Mouse (Mus musculus): ENCODE data around the gene Knop1. TPM values are rescaled to one million over a fixed set of nuclear protein-coding genes. Genes with fewer than 3 reads are reported as not detected.

Knop1 gene
- polyA plus RNA-seq, 1 experiment from 2014 or later: 65.8 TPM

DNA sequence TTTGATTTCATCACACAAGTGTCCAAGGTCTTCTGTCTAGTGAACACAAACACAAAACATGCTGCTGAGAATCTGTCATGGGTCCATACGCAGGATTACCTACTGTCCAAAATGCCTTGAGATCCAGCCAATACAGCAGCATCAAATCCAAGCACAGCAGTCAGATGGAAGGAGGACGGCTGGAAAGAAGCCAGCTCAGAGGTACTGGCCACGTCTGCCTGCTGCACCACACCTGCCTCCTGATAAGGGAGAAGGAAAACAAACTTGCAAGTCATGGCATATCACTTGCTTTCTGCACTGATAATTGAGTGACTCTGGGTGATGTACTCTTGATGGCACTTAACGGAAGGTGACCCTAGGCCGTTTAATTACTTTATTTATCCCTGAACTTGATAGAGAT, 10.9 kb downstream of the Knop1 start:
- Histone ChIP-seq H3K4me3 (replicated peaks) (no peak overlapping the region), H3K9me3 (replicated peaks) (no peaks in the 10 kb centered on the region), H3K27me3 (replicated peaks) (no peaks in the 10 kb centered on the region), H3K4me1 (peaks cover 10% of the 10 kb centered on the region; the same call in 1 of the 2 replicates), H3K27ac (replicated peaks) (no peak overlapping the region), H3K4me2 (no peak overlapping the region), H3K36me3 (peaks cover 97% of the 10 kb centered on the region), H3K9ac (replicated peaks) (no peak overlapping the region)
- no peak for ATAC-seq (ENCODE audit: low FRiP score)
- 89% methylated on average over 5 of the region's 5 CpGs for WGBS

DNA sequence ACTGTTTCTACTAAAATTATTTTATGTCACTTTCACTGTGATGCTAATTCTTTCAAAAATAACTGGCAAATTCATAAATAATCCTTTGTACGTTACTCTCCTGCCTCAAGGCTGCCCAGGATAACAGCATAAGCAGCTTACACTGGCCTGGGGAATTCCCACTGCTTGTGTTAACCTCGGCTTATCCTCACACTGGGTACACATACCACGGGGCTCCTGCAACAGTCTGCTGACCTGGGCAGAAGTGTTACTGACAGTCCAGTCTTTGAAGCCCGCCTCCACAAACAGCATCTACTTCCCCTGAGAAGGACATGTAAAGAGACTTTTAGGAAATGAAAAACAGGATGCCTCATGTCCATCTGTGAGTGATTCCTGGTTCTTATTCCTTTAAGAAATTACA, 13.1 kb downstream of the Knop1 start:
- Histone ChIP-seq H3K9me3 (replicated peaks) (no peaks in the 10 kb centered on the region), H3K36me3 (peaks cover 97% of the 10 kb centered on the region), H3K27me3 (replicated peaks) (no peaks in the 10 kb centered on the region), H3K9ac (replicated peaks) (no peak overlapping the region), H3K4me3 (replicated peaks) (no peak overlapping the region), H3K4me2 (no peak overlapping the region), H3K4me1 (peaks cover 13% of the 10 kb centered on the region; the same call in 1 of the 2 replicates), H3K27ac (replicated peaks) (no peak overlapping the region)
- no peak for ATAC-seq (ENCODE audit: low FRiP score)
- WGBS: 74% methylated on average over 4 of the region's 4 CpGs

DNA sequence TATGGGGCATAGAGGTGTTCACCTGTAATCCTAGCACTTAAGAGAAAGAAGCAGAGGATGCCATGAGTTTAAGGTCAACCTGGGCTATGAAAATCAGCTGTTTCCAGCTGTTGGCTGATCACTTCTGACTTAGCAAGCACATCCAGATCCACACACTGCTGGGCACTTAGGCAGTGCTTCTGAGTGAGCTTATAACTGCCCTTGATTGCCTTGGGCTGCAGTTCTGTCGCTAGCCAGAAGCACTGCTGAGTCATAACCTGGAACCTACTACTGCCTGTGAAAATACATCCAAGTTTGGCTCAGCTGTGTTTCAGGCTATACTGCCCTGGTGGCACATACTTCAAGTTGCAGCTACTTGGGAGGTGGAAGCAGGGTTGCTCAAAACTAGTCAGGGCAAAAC, 14.3 kb downstream of the Knop1 start:
- Histone ChIP-seq H3K4me3 (replicated peaks) (no peak overlapping the region), H3K27me3 (replicated peaks) (no peaks in the 10 kb centered on the region), H3K36me3 (peaks cover 98% of the 10 kb centered on the region), H3K27ac (replicated peaks) (no peak overlapping the region), H3K9me3 (replicated peaks) (no peaks in the 10 kb centered on the region), H3K9ac (replicated peaks) (no peak overlapping the region), H3K4me1 (peaks cover 13% of the 10 kb centered on the region; the same call in 1 of the 2 replicates), H3K4me2 (no peak overlapping the region)
- 30% methylated on average over 1 of the region's 1 CpGs for WGBS
- ATAC-seq (ENCODE audit: low FRiP score): peak; percentile 63; the same call in 1 of the 2 replicates

DNA sequence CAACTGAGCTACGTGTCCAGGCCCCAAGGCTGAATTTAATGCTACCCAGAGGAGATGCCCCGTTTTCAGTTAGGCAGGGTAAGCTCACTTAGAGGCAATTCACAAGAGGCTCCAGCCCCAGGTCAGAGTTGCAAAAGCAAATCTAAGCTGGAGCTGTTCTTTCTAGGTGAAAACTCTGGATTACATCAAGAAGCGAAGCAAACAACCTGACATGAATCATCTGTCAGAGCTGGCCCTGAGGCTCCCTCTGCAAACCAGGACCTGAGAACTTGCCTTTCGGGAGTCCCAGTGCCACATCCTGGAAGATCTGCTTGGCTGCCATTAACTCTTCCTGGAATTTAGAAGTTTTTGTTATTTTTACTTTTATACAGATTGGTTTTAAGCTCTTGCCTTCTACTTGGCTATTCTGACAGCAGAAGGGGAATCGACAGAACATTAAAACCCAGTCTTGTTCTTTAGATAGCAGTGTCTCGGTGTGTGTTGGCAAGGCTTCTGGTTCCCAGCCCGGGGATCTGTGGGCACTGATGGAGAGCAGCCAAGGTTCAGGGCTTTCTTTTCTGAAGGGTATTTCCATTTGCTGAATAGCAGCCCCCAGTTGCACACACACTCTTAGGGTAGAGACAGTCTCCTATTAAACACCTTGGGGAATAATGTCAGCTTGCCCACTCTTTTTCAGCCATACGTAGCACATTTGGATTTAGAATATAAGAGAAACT, 14.9 kb downstream of the Knop1 start:
- H3K36me3 ChIP-seq: peaks cover 98% of the 10 kb centered on the region
- 61% methylated on average over 8 of the region's 8 CpGs for WGBS
- H3K27ac ChIP-seq (replicated peaks): peak overlapping the region; percentile 60
- no peak overlapping the region for H3K9ac ChIP-seq (replicated peaks)
- H3K4me2 ChIP-seq: no peak overlapping the region
- H3K9me3 ChIP-seq (replicated peaks): no peaks in the 10 kb centered on the region
- no peaks in the 10 kb centered on the region for H3K27me3 ChIP-seq (replicated peaks)
- ATAC-seq (ENCODE audit: low FRiP score): no peak
- no peak overlapping the region for H3K4me3 ChIP-seq (replicated peaks)
- peaks cover 13% of the 10 kb centered on the region; the same call in 1 of the 2 replicates for H3K4me1 ChIP-seq

- no peaks in the 10 kb centered on the region for H3K9me3 ChIP-seq (replicated peaks)
These were observed 18.2 kb downstream of the Knop1 start for GRCm38 (mm10) chr7:118837901-118838300.

DNA sequence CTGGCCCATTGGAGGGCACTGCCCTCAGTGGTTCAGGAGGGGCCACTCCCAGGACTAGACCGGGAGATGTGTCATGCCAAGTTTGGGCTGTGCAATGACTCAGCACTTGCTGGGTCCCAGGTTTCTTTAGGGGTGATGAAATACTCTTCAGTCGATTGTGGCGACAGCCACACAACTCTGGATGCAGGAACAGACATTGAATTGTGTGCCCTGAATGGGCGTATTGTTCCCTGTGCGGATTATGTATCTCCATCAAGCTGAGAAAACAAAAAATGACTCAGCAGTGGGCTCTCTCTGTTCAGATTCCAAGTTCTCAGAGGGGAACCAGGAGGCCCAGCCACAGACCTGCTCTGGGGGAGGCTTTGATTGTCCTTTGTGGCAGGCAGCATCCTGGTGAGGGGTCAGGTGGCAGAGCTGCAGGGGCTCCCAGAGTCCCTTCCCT, 28.1 kb downstream of the Knop1 start:
- ATAC-seq (ENCODE audit: low FRiP score): no peak
- H3K4me1 ChIP-seq: no peaks in the 10 kb centered on the region

More at GRCm38 (mm10) chr7:118837901-118838300, 18.2 kb downstream of the Knop1 start:
- Histone ChIP-seq H3K36me3 (peaks cover 96% of the 10 kb centered on the region), H3K27me3 (replicated peaks) (no peaks in the 10 kb centered on the region), H3K4me3 (replicated peaks) (no peak overlapping the region), H3K4me2 (no peak overlapping the region), H3K27ac (replicated peaks) (no peak overlapping the region), H3K9ac (replicated peaks) (no peak overlapping the region), H3K4me1 (peaks cover 13% of the 10 kb centered on the region; the same call in 1 of the 2 replicates)
- ATAC-seq (ENCODE audit: low FRiP score): no peak
- WGBS: 87% methylated on average over 5 of the region's 5 CpGs

GRCm38 (mm10) chr7:118824451-118824850, 31.6 kb downstream of the Knop1 start:
- ATAC-seq (ENCODE audit: low FRiP score): no peak
- Histone ChIP-seq H3K36me3 (peaks cover 50% of the 10 kb centered on the region), H3K4me3 (replicated peaks) (no peak overlapping the region), H3K9me3 (replicated peaks) (no peaks in the 10 kb centered on the region), H3K4me2 (no peak overlapping the region), H3K4me1 (no peaks in the 10 kb centered on the region), H3K9ac (replicated peaks) (no peak overlapping the region), H3K27ac (replicated peaks) (no peak overlapping the region), H3K27me3 (replicated peaks) (no peaks in the 10 kb centered on the region)
- WGBS: 59% methylated on average over 7 of the region's 7 CpGs

More for the DNA sequence above, 28.1 kb downstream of the Knop1 start:
- no peak overlapping the region for H3K9ac ChIP-seq (replicated peaks)
- H3K27me3 ChIP-seq (replicated peaks): no peaks in the 10 kb centered on the region
- WGBS: 43% methylated on average over 5 of the region's 5 CpGs
- no peaks in the 10 kb centered on the region for H3K9me3 ChIP-seq (replicated peaks)
- H3K36me3 ChIP-seq: peaks cover 64% of the 10 kb centered on the region
- no peak overlapping the region for H3K4me2 ChIP-seq
- H3K27ac ChIP-seq (replicated peaks): no peak overlapping the region
- H3K4me3 ChIP-seq (replicated peaks): no peak overlapping the region

GRCm38 (mm10) chr7:118821887-118822556, 34.0 kb downstream of the Knop1 start:
- Histone ChIP-seq H3K27me3 (replicated peaks) (no peaks in the 10 kb centered on the region), H3K27ac (replicated peaks) (no peak overlapping the region), H3K4me1 (no peaks in the 10 kb centered on the region), H3K4me3 (replicated peaks) (no peak overlapping the region), H3K9me3 (replicated peaks) (no peaks in the 10 kb centered on the region), H3K4me2 (no peak overlapping the region), H3K9ac (replicated peaks) (no peak overlapping the region), H3K36me3 (peaks cover 52% of the 10 kb centered on the region)
- WGBS: 89% methylated on average over 12 of the region's 12 CpGs
- ATAC-seq (ENCODE audit: low FRiP score): no peak

- Histone ChIP-seq H3K36me3 (peaks cover 45% of the 10 kb centered on the region), H3K27me3 (replicated peaks) (no peaks in the 10 kb centered on the region), H3K9ac (replicated peaks) (no peak overlapping the region), H3K27ac (replicated peaks) (no peak overlapping the region), H3K4me3 (replicated peaks) (no peak overlapping the region), H3K4me1 (no peaks in the 10 kb centered on the region), H3K9me3 (replicated peaks) (no peaks in the 10 kb centered on the region), H3K4me2 (no peak overlapping the region)
- WGBS: 66% methylated on average over 7 of the region's 7 CpGs
- ATAC-seq (ENCODE audit: low FRiP score): no peak
These were observed 34.7 kb downstream of the Knop1 start for GRCm38 (mm10) chr7:118821356-118821755.

DNA sequence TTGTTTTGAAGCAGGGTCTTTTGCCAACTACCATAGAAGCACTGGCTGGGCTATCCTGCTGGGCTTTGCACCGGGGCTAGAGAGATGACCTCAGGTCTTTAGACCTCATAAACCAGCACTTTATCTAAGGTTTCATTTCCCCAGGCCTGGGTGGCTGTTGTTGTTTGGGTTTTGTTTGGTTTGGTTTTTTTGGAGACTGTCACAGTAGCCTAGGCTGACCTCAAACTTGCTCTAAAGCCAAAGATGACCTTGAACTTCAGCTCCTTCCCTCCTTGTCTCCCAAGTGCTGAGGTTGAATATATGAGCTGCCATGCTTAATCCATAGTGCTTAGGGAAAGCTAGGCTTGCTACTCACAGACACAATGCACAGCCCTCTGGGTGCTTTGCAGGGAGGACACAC, 36.4 kb downstream of the Knop1 start:
- Histone ChIP-seq H3K4me2 (no peak overlapping the region), H3K27me3 (replicated peaks) (no peaks in the 10 kb centered on the region), H3K4me1 (no peaks in the 10 kb centered on the region), H3K4me3 (replicated peaks) (no peak overlapping the region), H3K9me3 (replicated peaks) (no peaks in the 10 kb centered on the region), H3K36me3 (peaks cover 40% of the 10 kb centered on the region), H3K9ac (replicated peaks) (no peak overlapping the region), H3K27ac (replicated peaks) (no peak overlapping the region)
- WGBS: 65% methylated on average over 1 of the region's 1 CpGs
- no peak for ATAC-seq (ENCODE audit: low FRiP score)

- Histone ChIP-seq H3K36me3 (peaks cover 50% of the 10 kb centered on the region), H3K4me2 (no peak overlapping the region), H3K4me1 (no peaks in the 10 kb centered on the region), H3K27ac (replicated peaks) (no peak overlapping the region), H3K4me3 (replicated peaks) (no peak overlapping the region), H3K9me3 (replicated peaks) (no peaks in the 10 kb centered on the region), H3K9ac (replicated peaks) (no peak overlapping the region), H3K27me3 (replicated peaks) (no peaks in the 10 kb centered on the region)
- WGBS: 90% methylated on average over 7 of the region's 7 CpGs
- no peak for ATAC-seq (ENCODE audit: low FRiP score)
These were observed 38.3 kb downstream of the Knop1 start for GRCm38 (mm10) chr7:118817741-118818140.

GRCm38 (mm10) chr7:118816275-118816674, 39.8 kb downstream of the Knop1 start:
- H3K36me3 ChIP-seq: peaks cover 56% of the 10 kb centered on the region
- no peak overlapping the region for H3K9ac ChIP-seq (replicated peaks)
- no peak overlapping the region for H3K4me2 ChIP-seq
- H3K9me3 ChIP-seq (replicated peaks): no peaks in the 10 kb centered on the region
- no peak overlapping the region for H3K27ac ChIP-seq (replicated peaks)
- no peak overlapping the region for H3K4me3 ChIP-seq (replicated peaks)
- no peak for ATAC-seq (ENCODE audit: low FRiP score)
- 97% methylated on average over 3 of the region's 3 CpGs for WGBS
- no peaks in the 10 kb centered on the region for H3K27me3 ChIP-seq (replicated peaks)
- H3K4me1 ChIP-seq: no peaks in the 10 kb centered on the region

All from neural tube, embryonic 15.5 days (tissue).